Mouse (Mus musculus): ENCODE measurements around the gene Mfap5. TPM values are rescaled to one million over a fixed set of nuclear protein-coding genes. Genes with fewer than 3 reads are reported as not detected.

Gene Mfap5
- polyA plus RNA-seq, 1 experiment from 2014 or later: 3.6 TPM

Other genes starting within 250 kb of the Mfap5 start
- gene Klrg1, start 223.0 kb upstream of the Mfap5 start, polyA plus RNA-seq (2015; fragmentation: Nextera tagmentation; extraction: Ambion mirVana): 1.4 and 1.6 TPM in 2 replicates
- 50.5 and 54.1 TPM in 2 replicates for gene M6pr, start 197.1 kb upstream of the Mfap5 start, polyA plus RNA-seq (2015; fragmentation: Nextera tagmentation; extraction: Ambion mirVana)
- 32.2 and 34.2 TPM in 2 replicates for gene Phc1, start 165.3 kb upstream of the Mfap5 start, polyA plus RNA-seq (2015; fragmentation: Nextera tagmentation; extraction: Ambion mirVana)
- 112 and 128 TPM in 2 replicates for gene Rimklb, start 7.1 kb upstream of the Mfap5 start, polyA plus RNA-seq (2015; fragmentation: Nextera tagmentation; extraction: Ambion mirVana)
- 0.24 and 0.31 TPM in 2 replicates for gene Aicda, start 48.0 kb downstream of the Mfap5 start, polyA plus RNA-seq (2015; fragmentation: Nextera tagmentation; extraction: Ambion mirVana)
- 0.66 and 1.7 TPM in 2 replicates for gene Apobec1, start 96.6 kb downstream of the Mfap5 start, polyA plus RNA-seq (2015; fragmentation: Nextera tagmentation; extraction: Ambion mirVana)
- 0.09 TPM in 1 of 2 replicates, not detected in the other for gene Gdf3, start 104.2 kb downstream of the Mfap5 start, polyA plus RNA-seq (2015; fragmentation: Nextera tagmentation; extraction: Ambion mirVana)
- not detected in 2 replicates for gene Dppa3, start 120.6 kb downstream of the Mfap5 start, polyA plus RNA-seq (2015; fragmentation: Nextera tagmentation; extraction: Ambion mirVana)
- gene Nanog, start 201.6 kb downstream of the Mfap5 start, polyA plus RNA-seq (2015; fragmentation: Nextera tagmentation; extraction: Ambion mirVana): not detected in 2 replicates

All from midbrain, embryonic 16.5 days (tissue).